Mouse (Mus musculus) small intestine, adult 2 months (tissue): ENCODE results near the gene Zfp687.

ENCODE experiments used
- CTCF ChIP-seq: fragments of 200-500 bp; IDR thresholded peaks from 2 replicates; pipeline ENCODE4 v1.5.1; 2012; ENCODE audit warnings: low read depth, mild to moderate bottlenecking, control low read depth, inconsistent platforms, low read length, moderate library complexity, mixed read lengths; ENCODE audit not compliant: insufficient replicate concordance, insufficient read length; ENCODE audit errors: extremely low read depth
- POLR2A ChIP-seq: fragments of 200-500 bp; IDR thresholded peaks from 2 replicates; pipeline ENCODE4 v1.6.1; 2012; ENCODE audit warnings: low read depth, mild to moderate bottlenecking, control low read depth, inconsistent platforms, low read length, moderate library complexity

GRCm38 (mm10) chr3:95024551-95024950, 9.3 kb upstream of the Zfp687 start:
- TF ChIP-seq CTCF (no peak), POLR2A (no peak)
